Mouse (Mus musculus): ENCODE data around the gene Pde4c. TPM values are rescaled to one million over a fixed set of nuclear protein-coding genes. Genes with fewer than 3 reads are reported as not detected.
A peak's percentile ranks its signal among the peaks of the same experiment; 100 is the strongest.

The Pde4c gene
- total RNA-seq, 1 experiment, result 1.6 TPM

- Histone ChIP-seq H3K4me3 (ENCODE audit: insufficient read depth in 1 of 2, low read depth in 1 of 2, low read length in 2 of 2, poor library complexity in 1 of 2, severe bottlenecking in 1 of 2) (peak overlapping the region; percentile 59 to 63), H3K36me3 (ENCODE audit: control insufficient read depth, insufficient read depth, low read length, poor library complexity, severe bottlenecking) (no peaks in the 10 kb centered on the region), H3K27ac (ENCODE audit: insufficient read depth, low read depth, low read length, poor library complexity, severe bottlenecking) (no peak overlapping the region), H3K9me3 (ENCODE audit: control insufficient read depth, insufficient read depth, low read depth, low read length) (no peaks in the 10 kb centered on the region), H3K9ac (ENCODE audit: insufficient read depth, low read depth, low read length, poor library complexity, severe bottlenecking) (peak overlapping the region; percentile 35; the same call in 1 of the 2 replicates), H3K4me1 (ENCODE audit: control insufficient read depth in 2 of 2, insufficient read depth in 2 of 2, low read length in 2 of 2, poor library complexity in 1 of 2) (peaks cover 2 to 11% of the 10 kb centered on the region in 2 experiments; a peak in 2 of 4 replicates)
- in situ Hi-C loops (cut with MboI; ENCODE audit: low sequenced_read_pairs in 2 of 2, unreplicated experiment in 2 of 2), result no loop called here
- TF ChIP-seq HCFC1 (IDR thresholded peaks at IDR 0.05; ENCODE audit: borderline replicate concordance, insufficient read depth, low read length), result no peak
- TF ChIP-seq CHD2 (IDR thresholded peaks at IDR 0.05; ENCODE audit: low read depth, low read length), result no peak
- DNase-seq (ENCODE audit: low read depth, low spot score), result no peak
Observed at GRCm38 (mm10) chr8:70742981-70743655, 19.6 kb downstream of the Pde4c start.

- H3K4me1 ChIP-seq (ENCODE audit: control insufficient read depth in 2 of 2, insufficient read depth in 2 of 2, low read length in 2 of 2, poor library complexity in 1 of 2), result peaks cover 2 to 13% of the 10 kb centered on the region in 2 experiments; a peak in 2 of 4 replicates
- DNase-seq (ENCODE audit: low read depth, low spot score), result no peak
- no peak for TF ChIP-seq MAFK (IDR thresholded peaks at IDR 0.05; ENCODE audit: insufficient read depth, low read depth, low read length)
- TF ChIP-seq ZNF384 (IDR thresholded peaks at IDR 0.05; ENCODE audit: low read depth, low read length), result no peak
- TF ChIP-seq HCFC1 (IDR thresholded peaks at IDR 0.05; ENCODE audit: borderline replicate concordance, insufficient read depth, low read length), result no peak
- TF ChIP-seq ZC3H11A (IDR thresholded peaks at IDR 0.05; ENCODE audit: borderline replicate concordance, low read depth, low read length), result no peak
- TF ChIP-seq CHD2 (IDR thresholded peaks at IDR 0.05; ENCODE audit: low read depth, low read length), result no peak
- no peak overlapping the region for H3K27ac ChIP-seq (ENCODE audit: insufficient read depth, low read depth, low read length, poor library complexity, severe bottlenecking)
- H3K9me3 ChIP-seq (ENCODE audit: control insufficient read depth, insufficient read depth, low read depth, low read length), result no peaks in the 10 kb centered on the region
- H3K9ac ChIP-seq (ENCODE audit: insufficient read depth, low read depth, low read length, poor library complexity, severe bottlenecking), result peak overlapping the region; percentile 17; the same call in 1 of the 2 replicates
- in situ Hi-C loops (cut with MboI; ENCODE audit: low sequenced_read_pairs in 2 of 2, unreplicated experiment in 2 of 2), result no loop called here
- peak overlapping the region; percentile 59 to 63; a peak in 3 of 4 replicates for H3K4me3 ChIP-seq (ENCODE audit: insufficient read depth in 1 of 2, low read depth in 1 of 2, low read length in 2 of 2, poor library complexity in 1 of 2, severe bottlenecking in 1 of 2)
- no peaks in the 10 kb centered on the region for H3K36me3 ChIP-seq (ENCODE audit: control insufficient read depth, insufficient read depth, low read length, poor library complexity, severe bottlenecking)
Observed at GRCm38 (mm10) chr8:70743656-70744590, 20.4 kb downstream of the Pde4c start.

GRCm38 (mm10) chr8:70744806-70745205 lies 21.3 kb downstream of the Pde4c start:
- no peak for DNase-seq (ENCODE audit: low read depth, low spot score)
- in situ Hi-C loops (cut with MboI; ENCODE audit: low sequenced_read_pairs in 2 of 2, unreplicated experiment in 2 of 2), result no loop called here
- Histone ChIP-seq H3K4me3 (ENCODE audit: insufficient read depth in 1 of 2, low read depth in 1 of 2, low read length in 2 of 2, poor library complexity in 1 of 2, severe bottlenecking in 1 of 2) (no peak overlapping the region), H3K36me3 (ENCODE audit: control insufficient read depth, insufficient read depth, low read length, poor library complexity, severe bottlenecking) (no peaks in the 10 kb centered on the region), H3K27ac (ENCODE audit: insufficient read depth, low read depth, low read length, poor library complexity, severe bottlenecking) (no peak overlapping the region), H3K4me1 (ENCODE audit: control insufficient read depth in 2 of 2, insufficient read depth in 2 of 2, low read length in 2 of 2, poor library complexity in 1 of 2) (peaks cover 2 to 13% of the 10 kb centered on the region in 2 experiments; a peak in 2 of 4 replicates), H3K9ac (ENCODE audit: insufficient read depth, low read depth, low read length, poor library complexity, severe bottlenecking) (no peak overlapping the region), H3K9me3 (ENCODE audit: control insufficient read depth, insufficient read depth, low read depth, low read length) (no peaks in the 10 kb centered on the region)
- TF ChIP-seq ZNF384 (IDR thresholded peaks at IDR 0.05; ENCODE audit: low read depth, low read length) (no peak), CHD2 (IDR thresholded peaks at IDR 0.05; ENCODE audit: low read depth, low read length) (no peak), HCFC1 (IDR thresholded peaks at IDR 0.05; ENCODE audit: borderline replicate concordance, insufficient read depth, low read length) (no peak), ZC3H11A (IDR thresholded peaks at IDR 0.05; ENCODE audit: borderline replicate concordance, low read depth, low read length) (no peak), MAFK (IDR thresholded peaks at IDR 0.05; ENCODE audit: insufficient read depth, low read depth, low read length) (no peak)

GRCm38 (mm10) chr8:70745691-70746220 lies 22.2 kb downstream of the Pde4c start:
- no peak for DNase-seq (ENCODE audit: low read depth, low spot score)
- H3K4me3 ChIP-seq (ENCODE audit: insufficient read depth in 1 of 2, low read depth in 1 of 2, low read length in 2 of 2, poor library complexity in 1 of 2, severe bottlenecking in 1 of 2), result no peak overlapping the region
- in situ Hi-C loops (cut with MboI; ENCODE audit: low sequenced_read_pairs in 2 of 2, unreplicated experiment in 2 of 2), result no loop called here

More at GRCm38 (mm10) chr8:70745691-70746220, 22.2 kb downstream of the Pde4c start:
- no peak for TF ChIP-seq MAFK (IDR thresholded peaks at IDR 0.05; ENCODE audit: insufficient read depth, low read depth, low read length)
- no peak for TF ChIP-seq CHD2 (IDR thresholded peaks at IDR 0.05; ENCODE audit: low read depth, low read length)
- TF ChIP-seq ZNF384 (IDR thresholded peaks at IDR 0.05; ENCODE audit: low read depth, low read length), result no peak
- TF ChIP-seq HCFC1 (IDR thresholded peaks at IDR 0.05; ENCODE audit: borderline replicate concordance, insufficient read depth, low read length), result no peak
- no peak for TF ChIP-seq ZC3H11A (IDR thresholded peaks at IDR 0.05; ENCODE audit: borderline replicate concordance, low read depth, low read length)
- H3K4me1 ChIP-seq (ENCODE audit: control insufficient read depth in 2 of 2, insufficient read depth in 2 of 2, low read length in 2 of 2, poor library complexity in 1 of 2), result peaks cover 2 to 13% of the 10 kb centered on the region in 2 experiments; a peak in 2 of 4 replicates
- H3K36me3 ChIP-seq (ENCODE audit: control insufficient read depth, insufficient read depth, low read length, poor library complexity, severe bottlenecking), result no peaks in the 10 kb centered on the region
- no peaks in the 10 kb centered on the region for H3K9me3 ChIP-seq (ENCODE audit: control insufficient read depth, insufficient read depth, low read depth, low read length)
- no peak overlapping the region for H3K27ac ChIP-seq (ENCODE audit: insufficient read depth, low read depth, low read length, poor library complexity, severe bottlenecking)
- H3K9ac ChIP-seq (ENCODE audit: insufficient read depth, low read depth, low read length, poor library complexity, severe bottlenecking), result no peak overlapping the region

Measured in ES-E14 (cell line).